ENCODE assay signal across 9 mouse cellular contexts in genomic region chr7:27673575-27674131, GRCm38 (mm10). TPM values are rescaled to one million over a fixed set of nuclear protein-coding genes. Genes with fewer than 3 reads are reported as not detected.
DNase-seq lines count a peak whose midpoint lies in the region; ATAC-seq lines count a peak whose summit lies in the region.
"Had no signal": no experiment of that assay in that cellular context is flagged by ENCODE, and none has a peak within 500 bp of the region (broad histone marks: within the 10 kb centered on the region; RNA-seq: fewer than 3 reads in every experiment).

No protein-coding gene starts in this region.

- H3K4me3 ChIP-seq in embryonic facial prominence, embryonic 11.5 days (ENCODE audit: low read depth, low read length) = peak overlapping the region; percentile 89
- H3K4me3 ChIP-seq in hindbrain, embryonic 12.5 days = peak overlapping the region; percentile 91
- H3K4me3 ChIP-seq in liver, embryonic 15.5 days (replicated peaks) = peak overlapping the region; percentile 76
- peak overlapping the region; percentile 95 for H3K4me3 ChIP-seq in stomach, embryonic 14.5 days (ENCODE audit: low read depth, low read length)

- H3K9ac ChIP-seq in embryonic facial prominence, embryonic 11.5 days (replicated peaks; ENCODE audit: low read length) = peak overlapping the region; percentile 86
- peak overlapping the region; percentile 91 for H3K9ac ChIP-seq in hindbrain, embryonic 12.5 days
- H3K9ac ChIP-seq in liver, embryonic 15.5 days = peak overlapping the region; percentile 80
- peak overlapping the region; percentile 91 for H3K9ac ChIP-seq in stomach, embryonic 14.5 days (replicated peaks; ENCODE audit: low read depth, low read length)

- WGBS in embryonic facial prominence, embryonic 11.5 days = under 1% methylated on average over 51 of the region's 52 CpGs
- 2% methylated on average over 43 of the region's 52 CpGs for WGBS in hindbrain, embryonic 12.5 days
- under 1% methylated on average over 52 of the region's 52 CpGs for WGBS in liver, embryonic 15.5 days (ENCODE audit: insufficient replicate concordance)
- under 1% methylated on average over 50 of the region's 52 CpGs for WGBS in stomach, embryonic 14.5 days

- ATAC-seq in embryonic facial prominence, embryonic 11.5 days (replicated peaks; ENCODE audit: insufficient number of reproducible peaks, low FRiP score, low TSS enrichment, low read depth) = no peak
- ATAC-seq in hindbrain, embryonic 12.5 days (ENCODE audit: low FRiP score) = peak; percentile 39
- 0 out of 2 replicates have a peak, but pooled peaks have one; percentile 1 for ATAC-seq in liver, embryonic 15.5 days (ENCODE audit: insufficient read depth)
- no peak for ATAC-seq in stomach, embryonic 14.5 days (ENCODE audit: insufficient number of reproducible peaks, insufficient read depth, low FRiP score, low read depth)

- DNase-seq in adrenal gland, adult 18-20 months (ENCODE audit: low spot score in 2 of 2) = peak; percentile 25 to 33
- DNase-seq in adrenal gland, postnatal 4 days (ENCODE audit: low spot score in 2 of 2) = no peak
- peak; percentile 32 for DNase-seq in CD4-positive helper T cell, adult 2 months (ENCODE audit: low read depth, low spot score)
- DNase-seq in embryonic facial prominence, embryonic 11.5 days (ENCODE audit: low spot score) = peak; percentile 4
- DNase-seq in layer of hippocampus, postnatal 25 days (ENCODE audit: extremely low spot score in 1 of 2, low spot score in 1 of 2) = no peak

- no peaks in the 10 kb centered on the region; the same call in 1 of the 2 replicates for H3K4me1 ChIP-seq in embryonic facial prominence, embryonic 11.5 days (ENCODE audit: control insufficient read depth, insufficient read depth, low read length)
- peaks cover 26% of the 10 kb centered on the region for H3K4me1 ChIP-seq in hindbrain, embryonic 12.5 days
- peaks cover 23% of the 10 kb centered on the region for H3K4me1 ChIP-seq in liver, embryonic 15.5 days (replicated peaks)
- H3K4me1 ChIP-seq in stomach, embryonic 14.5 days (ENCODE audit: control insufficient read depth, insufficient read depth, low read length) = peaks cover 16% of the 10 kb centered on the region

- no peaks in the 10 kb centered on the region for H3K9me3 ChIP-seq in embryonic facial prominence, embryonic 11.5 days (replicated peaks; ENCODE audit: control insufficient read depth, low read length)
- no peaks in the 10 kb centered on the region for H3K9me3 ChIP-seq in hindbrain, embryonic 12.5 days (replicated peaks)
- no peaks in the 10 kb centered on the region for H3K9me3 ChIP-seq in liver, embryonic 15.5 days (replicated peaks)
- no peaks in the 10 kb centered on the region for H3K9me3 ChIP-seq in stomach, embryonic 14.5 days (ENCODE audit: control insufficient read depth, low read depth, low read length)

- H3K36me3 ChIP-seq in embryonic facial prominence, embryonic 11.5 days (replicated peaks; ENCODE audit: control insufficient read depth, insufficient read depth, low read depth, low read length) = no peaks in the 10 kb centered on the region
- H3K36me3 ChIP-seq in hindbrain, embryonic 12.5 days = peaks cover 17% of the 10 kb centered on the region; the same call in 1 of the 2 replicates
- H3K36me3 ChIP-seq in liver, embryonic 15.5 days (replicated peaks) = no peaks in the 10 kb centered on the region
- no peaks in the 10 kb centered on the region for H3K36me3 ChIP-seq in stomach, embryonic 14.5 days (ENCODE audit: control insufficient read depth, insufficient read depth, low read length)

- peak overlapping the region; percentile 100 for H3K4me2 ChIP-seq in embryonic facial prominence, embryonic 11.5 days (ENCODE audit: low read depth, low read length)
- H3K4me2 ChIP-seq in hindbrain, embryonic 12.5 days (replicated peaks) = peak overlapping the region; percentile 99
- peak overlapping the region; percentile 98 for H3K4me2 ChIP-seq in liver, embryonic 15.5 days
- peak overlapping the region; percentile 99 for H3K4me2 ChIP-seq in stomach, embryonic 14.5 days (replicated peaks; ENCODE audit: low read depth, low read length)

- H3K27ac ChIP-seq in embryonic facial prominence, embryonic 11.5 days (replicated peaks; ENCODE audit: low read depth, low read length) = no peak overlapping the region
- H3K27ac ChIP-seq in hindbrain, embryonic 12.5 days = 0 out of 2 replicates have a peak overlapping the region, but pooled peaks have one; percentile 89
- H3K27ac ChIP-seq in liver, embryonic 15.5 days (replicated peaks) = no peak overlapping the region
- H3K27ac ChIP-seq in stomach, embryonic 14.5 days (ENCODE audit: low read length) = no peak overlapping the region; the same call in 1 of the 2 replicates

- H3K27me3 ChIP-seq in embryonic facial prominence, embryonic 11.5 days (ENCODE audit: control insufficient read depth, insufficient read depth, low read length) = no peaks in the 10 kb centered on the region
- no peaks in the 10 kb centered on the region for H3K27me3 ChIP-seq in hindbrain, embryonic 12.5 days
- H3K27me3 ChIP-seq in liver, embryonic 15.5 days = peaks cover 14% of the 10 kb centered on the region
- H3K27me3 ChIP-seq in stomach, embryonic 14.5 days (ENCODE audit: control insufficient read depth, insufficient read depth, low read length) = no peaks in the 10 kb centered on the region

RNA-seq across cellular contexts. Expression of gene Map3k10, which starts 0.7 kb away (rescaled TPM):
- total RNA-seq in adrenal gland, adult 18-20 months (2021) = 10 to 100 TPM; 30.3 to 33.4 TPM
- total RNA-seq in adrenal gland, postnatal 4 days (2021) = 10 to 100 TPM; 30.3 to 31.9 TPM
- polyA plus RNA-seq in embryonic facial prominence, embryonic 11.5 days (2014; fragmentation: Nextera tagmentation; extraction: Ambion mirVana) = 5.7 and 6.9 TPM in 2 replicates
- 18.8 and 19.8 TPM in 2 replicates for polyA plus RNA-seq in hindbrain, embryonic 12.5 days (2016; fragmentation: Nextera tagmentation; extraction: Ambion mirVana)
- 1.5 TPM in 2 replicates for polyA plus RNA-seq in liver, embryonic 15.5 days (2015; fragmentation: Nextera tagmentation; extraction: Ambion mirVana)
- 4.5 and 9.2 TPM in 2 replicates for polyA plus RNA-seq in stomach, embryonic 14.5 days (2014; fragmentation: Nextera tagmentation; extraction: Ambion mirVana)
- 100 to 1,000 TPM; 195 to 201 TPM for total RNA-seq in layer of hippocampus, postnatal 25 days (2021)

RNA-seq across cellular contexts. Expression of gene Zfp607b, which starts 15.5 kb away (rescaled TPM):
- total RNA-seq in adrenal gland, adult 18-20 months (2021) = 1 to 10 TPM; 1.2 to 2.0 TPM
- 1 to 10 TPM; 2.9 to 3.5 TPM for total RNA-seq in adrenal gland, postnatal 4 days (2021)
- 3.9 and 5.1 TPM in 2 replicates for polyA plus RNA-seq in embryonic facial prominence, embryonic 11.5 days (2014; fragmentation: Nextera tagmentation; extraction: Ambion mirVana)
- 6.9 and 8.7 TPM in 2 replicates for polyA plus RNA-seq in hindbrain, embryonic 12.5 days (2016; fragmentation: Nextera tagmentation; extraction: Ambion mirVana)
- polyA plus RNA-seq in liver, embryonic 15.5 days (2015; fragmentation: Nextera tagmentation; extraction: Ambion mirVana) = 0.38 and 0.91 TPM in 2 replicates
- polyA plus RNA-seq in stomach, embryonic 14.5 days (2014; fragmentation: Nextera tagmentation; extraction: Ambion mirVana) = 2.9 and 3.3 TPM in 2 replicates
- 1 to 10 TPM; 7.9 to 9.0 TPM for total RNA-seq in layer of hippocampus, postnatal 25 days (2021)

RNA-seq across cellular contexts. Expression of gene Ttc9b, which starts 19.9 kb away (rescaled TPM):
- not detected for total RNA-seq in adrenal gland, adult 18-20 months (2021)
- 1 to 10 TPM; 1.1 to 1.6 TPM for total RNA-seq in adrenal gland, postnatal 4 days (2021)
- 2.0 and 3.5 TPM in 2 replicates for polyA plus RNA-seq in embryonic facial prominence, embryonic 11.5 days (2014; fragmentation: Nextera tagmentation; extraction: Ambion mirVana)
- polyA plus RNA-seq in hindbrain, embryonic 12.5 days (2016; fragmentation: Nextera tagmentation; extraction: Ambion mirVana) = 19.7 and 20.4 TPM in 2 replicates
- 0.05 TPM in 1 of 2 replicates, not detected in the other for polyA plus RNA-seq in liver, embryonic 15.5 days (2015; fragmentation: Nextera tagmentation; extraction: Ambion mirVana)
- polyA plus RNA-seq in stomach, embryonic 14.5 days (2014; fragmentation: Nextera tagmentation; extraction: Ambion mirVana) = 2.6 and 3.7 TPM in 2 replicates
- 10 to 100 TPM; 55.0 to 59.8 TPM for total RNA-seq in layer of hippocampus, postnatal 25 days (2021)
- total RNA-seq: gastrocnemius, postnatal 4 days had no signal

RNA-seq across cellular contexts. Expression of gene Zfp60, which starts 57.5 kb away (rescaled TPM):
- 10 to 100 TPM; 13.3 to 16.2 TPM for total RNA-seq in adrenal gland, adult 18-20 months (2021)
- total RNA-seq in adrenal gland, postnatal 4 days (2021) = 10 to 100 TPM; 21.6 to 23.0 TPM
- polyA plus RNA-seq in embryonic facial prominence, embryonic 11.5 days (2014; fragmentation: Nextera tagmentation; extraction: Ambion mirVana) = 56.8 and 62.5 TPM in 2 replicates
- 101 and 107 TPM in 2 replicates for polyA plus RNA-seq in hindbrain, embryonic 12.5 days (2016; fragmentation: Nextera tagmentation; extraction: Ambion mirVana)
- polyA plus RNA-seq in liver, embryonic 15.5 days (2015; fragmentation: Nextera tagmentation; extraction: Ambion mirVana) = 4.8 and 5.0 TPM in 2 replicates
- 36.9 and 37.2 TPM in 2 replicates for polyA plus RNA-seq in stomach, embryonic 14.5 days (2014; fragmentation: Nextera tagmentation; extraction: Ambion mirVana)
- total RNA-seq in layer of hippocampus, postnatal 25 days (2021) = 10 to 100 TPM; 36.4 to 42.7 TPM

Comparison
In these comparisons a context has a peak if more than half of its experiments do, and no peak if none do; other contexts are left out.
1. DNase-seq: peak in adrenal gland, adult 18-20 months (2 of 2), CD4-positive helper T cell, adult 2 months (single experiment) and embryonic facial prominence, embryonic 11.5 days (single experiment); none in adrenal gland, postnatal 4 days (0 of 2) and layer of hippocampus, postnatal 25 days (0 of 2).
2. ATAC-seq: peak in hindbrain, embryonic 12.5 days (single experiment) and liver, embryonic 15.5 days (single experiment); none in embryonic facial prominence, embryonic 11.5 days (single experiment) and stomach, embryonic 14.5 days (single experiment).
3. Peak in every context shown above with its lines, with median percentiles within 50 percentile points of each other: H3K4me2 ChIP-seq, H3K4me3 ChIP-seq and H3K9ac ChIP-seq.